Mouse (Mus musculus) CH12.LX (cell line): Measurements from ENCODE around the gene Atp5l. TPM values are rescaled to one million over a fixed set of nuclear protein-coding genes. Genes with fewer than 3 reads are reported as not detected.

Source experiments
- DNase-seq: peaks from one replicate; pipeline ENCODE4 v3.0.0-alpha.2; 2013; ENCODE audit errors: extremely low read depth
- H3K27ac ChIP-seq: 2 replicates; pipeline ENCODE4 v1.5.1; 2012; ENCODE audit warnings: low read depth, mild to moderate bottlenecking, control low read depth, moderate library complexity; ENCODE audit not compliant: insufficient read depth
- H3K27me3 ChIP-seq: replicated peaks from 2 replicates; pipeline ENCODE3; 2012; ENCODE audit warnings: inconsistent platforms
- H3K36me3 ChIP-seq, 2 experiments: replicated peaks in 1 of 2; 2 replicates each; pipeline versions ENCODE3 to v1.6.1; 2012; ENCODE audit warnings: inconsistent platforms in 1 of 2, low read length in 1 of 2, mild to moderate bottlenecking in 1 of 2, mixed read lengths in 1 of 2, moderate library complexity in 1 of 2; ENCODE audit not compliant: control insufficient read depth in 1 of 2, insufficient read depth in 1 of 2
- H3K4me1 ChIP-seq, 2 experiments: 2 replicates each; pipeline ENCODE4 v1.6.1; 2012; ENCODE audit warnings: inconsistent platforms in 1 of 2, moderate library complexity in 1 of 2; ENCODE audit not compliant: insufficient read depth in 2 of 2, control insufficient read depth in 1 of 2
- H3K4me2 ChIP-seq: 2 replicates; pipeline ENCODE4 v1.6.1; 2012; ENCODE audit warnings: low read depth, mild to moderate bottlenecking, control low read depth; ENCODE audit not compliant: poor library complexity, insufficient read depth, severe bottlenecking
- H3K4me3 ChIP-seq, 3 experiments: fragments of 150-350 bp in 1 of 3; sonication (generic) in 1 of 3; replicated peaks in 1 of 3; 2 replicates each; pipeline versions ENCODE3 to v1.5.1; 2011 to 2012; ENCODE audit warnings: low read depth in 2 of 3, low read length in 2 of 3, mild to moderate bottlenecking in 2 of 3, moderate library complexity in 2 of 3, control low read depth in 1 of 3, improper control_type of control experiment in 1 of 3, inconsistent platforms in 1 of 3, mixed read lengths in 1 of 3; ENCODE audit not compliant: poor library complexity in 1 of 3
- H3K79me2 ChIP-seq: replicated peaks from 2 replicates; pipeline ENCODE4 v1.6.1; 2012; ENCODE audit warnings: mild to moderate bottlenecking, moderate library complexity; ENCODE audit not compliant: control insufficient read depth, poor library complexity, insufficient read depth, severe bottlenecking; ENCODE audit errors: extremely low read depth
- H3K9ac ChIP-seq: 2 replicates; pipeline ENCODE4 v1.6.1; 2012; ENCODE audit warnings: low read depth, mild to moderate bottlenecking, control low read depth, moderate library complexity; ENCODE audit not compliant: insufficient read depth
- H3K9me3 ChIP-seq: replicated peaks from 2 replicates; pipeline ENCODE3; 2012; ENCODE audit warnings: low read length, inconsistent platforms, mixed read lengths
- CHD1 ChIP-seq: IDR thresholded peaks from 2 replicates; pipeline ENCODE4 v1.6.1; 2012; ENCODE audit warnings: low read depth, low read length, improper control_type of control experiment, inconsistent platforms
- CHD2 ChIP-seq: IDR thresholded peaks from 2 replicates; pipeline ENCODE4 v1.6.1; 2011; ENCODE audit warnings: low read length, improper control_type of control experiment
- CTCF ChIP-seq, 2 experiments: IDR thresholded peaks in 1 of 2; conservative IDR thresholded peaks in 1 of 2; 2 replicates each; pipeline ENCODE4 v1.5.1; 2011 to 2012; ENCODE audit warnings: low read depth in 2 of 2, low read length in 2 of 2, improper control_type of control experiment in 1 of 2, inconsistent platforms in 1 of 2, mild to moderate bottlenecking in 1 of 2, moderate library complexity in 1 of 2
- EP300 ChIP-seq: IDR thresholded peaks from 2 replicates; pipeline ENCODE4 v1.6.1; 2011; ENCODE audit warnings: low read length, improper control_type of control experiment
- ETS1 ChIP-seq: conservative IDR thresholded peaks from 2 replicates; pipeline ENCODE4 v1.6.1; 2012; ENCODE audit warnings: low read depth, mild to moderate bottlenecking, inconsistent platforms, low read length, improper control_type of control experiment, moderate library complexity
- GABPA ChIP-seq: IDR thresholded peaks from 2 replicates; pipeline ENCODE4 v1.6.1; 2012; ENCODE audit warnings: low read depth, low read length, improper control_type of control experiment, inconsistent platforms; ENCODE audit not compliant: insufficient replicate concordance
- IRF4 ChIP-seq: IDR thresholded peaks from 2 replicates; pipeline ENCODE4 v1.6.1; 2014; ENCODE audit warnings: low read depth, mild to moderate bottlenecking, inconsistent platforms, low read length, improper control_type of control experiment
- MAFK ChIP-seq: IDR thresholded peaks from 2 replicates; pipeline ENCODE4 v1.6.1; 2011; ENCODE audit warnings: low read length, improper control_type of control experiment; ENCODE audit not compliant: insufficient replicate concordance
- MAZ ChIP-seq: IDR thresholded peaks from 2 replicates; pipeline ENCODE4 v1.6.1; 2012; ENCODE audit warnings: low read depth, mild to moderate bottlenecking, inconsistent platforms, low read length, improper control_type of control experiment, moderate library complexity
- MYC ChIP-seq: IDR thresholded peaks from 2 replicates; pipeline ENCODE4 v1.6.1; 2011; ENCODE audit warnings: low read depth, mild to moderate bottlenecking, improper control_type of control experiment, low read length
- NELFE ChIP-seq: IDR thresholded peaks from 2 replicates; pipeline ENCODE4 v1.6.1; 2011; ENCODE audit warnings: low read depth, low read length, improper control_type of control experiment
- POLR2AphosphoS2 ChIP-seq: IDR thresholded peaks from 2 replicates; pipeline ENCODE4 v1.6.1; 2011; ENCODE audit warnings: low read depth, low read length, improper control_type of control experiment
- SMC3 ChIP-seq: IDR thresholded peaks from 2 replicates; pipeline ENCODE4 v1.6.1; 2011; ENCODE audit warnings: low read depth, low read length, improper control_type of control experiment
- TCF12 ChIP-seq: IDR thresholded peaks from 2 replicates; pipeline ENCODE4 v1.6.1; 2014; ENCODE audit warnings: low read depth, mild to moderate bottlenecking, inconsistent platforms, low read length, improper control_type of control experiment
- dilution Hi-C: fragments of 300-500 bp; cut with MboI; formaldehyde crosslinking; loops from 2 replicates; pipeline ENCODE4 v1.14.3; 2020; ENCODE audit warnings: low sequenced_read_pairs; ENCODE audit not compliant: extremely low pct_unique_long_range_greater_than_20kb, extremely low pct_ligation_motif_present
- in situ Hi-C: fragments of 300-500 bp; cut with MboI; formaldehyde crosslinking; loops from 3 replicates; pipeline ENCODE4 v1.14.3; 2019; ENCODE audit warnings: low sequenced_read_pairs, low pct_ligation_motif_present, low pct_unique_long_range_greater_than_20kb, mixed read lengths
- polyA plus RNA-seq: library from polyadenylated mRNA; unstranded; fragments of >175 nt; gene quantifications from 2 replicates; pipeline ENCODE4 v1.2.1, GENCODE M21; 2012; ENCODE audit warnings: low read depth; ENCODE audit not compliant: insufficient read length
- total RNA-seq, 2 experiments: library from RNA; depleted of rRNA; stranded (reverse); fragments of 300-350 nt in 1 of 2; fragments of >200 nt in 1 of 2; gene quantifications; 2 replicates each; pipeline ENCODE4 v1.2.3; 2012 to 2014

Atp5l gene
- total and polyA plus RNA-seq, 3 experiments = 277 to 720 (median 490) TPM

DNA sequence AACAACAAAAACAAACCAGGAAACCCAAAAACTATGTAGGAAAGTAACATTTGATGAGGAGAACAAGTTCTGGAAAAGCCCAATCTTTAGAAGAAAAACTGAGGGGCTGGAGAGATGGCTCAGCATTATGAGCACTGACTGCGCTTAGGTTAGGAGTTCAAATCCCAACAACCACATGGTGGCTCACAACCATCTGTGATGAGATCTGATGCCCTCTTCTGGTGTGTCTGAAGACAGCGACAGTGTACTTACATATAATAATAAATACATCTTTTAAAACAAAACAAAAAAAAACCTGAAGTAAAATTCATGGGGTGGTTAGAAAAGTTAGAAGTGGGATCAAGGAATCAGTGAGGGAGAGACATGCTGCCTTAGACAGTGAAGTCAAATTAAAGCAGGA, 1.0 kb upstream of the Atp5l start:
- H3K27me3 ChIP-seq = no peaks in the 10 kb centered on the region
- H3K4me2 ChIP-seq = peak overlapping the region; percentile 65
- peak overlapping the region in 2 of 3 experiments; percentile 88 to 98 for H3K4me3 ChIP-seq
- no peaks in the 10 kb centered on the region for H3K9me3 ChIP-seq
- peaks cover 36% of the 10 kb centered on the region for H3K79me2 ChIP-seq
- H3K4me1 ChIP-seq = peaks cover 0 to 23% of the 10 kb centered on the region in 2 experiments; a peak in 2 of 4 replicates
- peaks cover 0 to 35% of the 10 kb centered on the region in 2 experiments for H3K36me3 ChIP-seq
- dilution Hi-C loops (no loop called here), in situ Hi-C loops (no loop called here)
- no peak overlapping the region for H3K27ac ChIP-seq
- DNase-seq = peak; percentile 17
- TF ChIP-seq TCF12 = no peak
- TF ChIP-seq CHD1 = no peak
- TF ChIP-seq CTCF (conservative IDR thresholded peaks at IDR 0.05 in 1 of 2, IDR thresholded peaks at IDR 0.05 in 1 of 2; ENCODE audit: low read depth in 2 of 2, low read length in 2 of 2) = peak in 1 of 2 experiments; percentile 53; a peak in 2 of 4 replicates
- TF ChIP-seq MYC = 0 out of 2 replicates have a peak, but pooled peaks have one; percentile 37
- peak; percentile 10; the same call in 1 of the 2 replicates for TF ChIP-seq SMC3
- H3K9ac ChIP-seq = peak overlapping the region; percentile 79; the same call in 1 of the 2 replicates

DNA sequence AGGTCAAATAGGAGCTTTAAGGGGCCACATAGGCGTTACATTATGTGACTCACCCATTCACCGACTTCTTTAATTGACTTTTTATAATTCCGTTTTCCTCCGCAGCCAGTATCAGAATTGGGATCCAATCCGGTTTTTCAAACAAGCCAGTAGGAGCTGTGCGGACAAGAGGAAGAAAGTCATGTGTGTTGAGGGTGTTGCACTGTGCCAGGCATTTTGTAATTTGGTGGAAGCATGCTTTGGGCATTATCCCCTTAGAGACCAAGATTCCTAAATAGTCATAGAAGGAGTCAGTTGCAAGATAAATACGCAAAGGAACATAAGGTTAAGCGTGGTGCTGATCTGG, 554 bp upstream of the Atp5l start:
- peak overlapping the region; percentile 79 for H3K9ac ChIP-seq
- peak overlapping the region; percentile 61 to 98 (median 88) for H3K4me3 ChIP-seq
- peaks cover 0 to 34% of the 10 kb centered on the region in 2 experiments for H3K36me3 ChIP-seq
- H3K9me3 ChIP-seq = no peaks in the 10 kb centered on the region
- H3K27ac ChIP-seq = no peak overlapping the region
- peaks cover 39% of the 10 kb centered on the region for H3K79me2 ChIP-seq
- TF ChIP-seq NELFE (0 out of 2 replicates have a peak, but pooled peaks have one; percentile 16), POLR2AphosphoS2 (no peak)
- peak; percentile 65 for DNase-seq
- dilution Hi-C loops (no loop called here), in situ Hi-C loops (no loop called here)
- no peaks in the 10 kb centered on the region for H3K27me3 ChIP-seq
- H3K4me2 ChIP-seq = peak overlapping the region; percentile 65
- peaks cover 0 to 23% of the 10 kb centered on the region in 2 experiments; a peak in 2 of 4 replicates for H3K4me1 ChIP-seq

- no peak overlapping the region for H3K27ac ChIP-seq
- no peaks in the 10 kb centered on the region for H3K9me3 ChIP-seq
- DNase-seq = no peak
Observed at GRCm38 (mm10) chr9:44919606-44920005, 936 bp downstream of the Atp5l start.

More at GRCm38 (mm10) chr9:44919606-44920005, 936 bp downstream of the Atp5l start:
- TF ChIP-seq IRF4 (no peak), SMC3 (no peak), EP300 (no peak), ETS1 (no peak), GABPA (no peak), MAFK (no peak), POLR2AphosphoS2 (no peak), MYC (no peak), MAZ (no peak), CHD2 (no peak)
- dilution Hi-C loops = no loop called here
- Histone ChIP-seq H3K27me3 (no peaks in the 10 kb centered on the region), H3K9ac (peak overlapping the region; percentile 99), H3K4me3 (peak overlapping the region; percentile 88 to 100 (median 98)), H3K4me2 (peak overlapping the region; percentile 84), H3K4me1 (peaks cover 0 to 28% of the 10 kb centered on the region in 2 experiments; a peak in 2 of 4 replicates), H3K79me2 (peaks cover 53% of the 10 kb centered on the region), H3K36me3 (peaks cover 2 to 38% of the 10 kb centered on the region in 2 experiments)
- in situ Hi-C loops = no loop called here
